Mouse (Mus musculus): ENCODE data around the gene Carmil1.

Gene Carmil1

DNA sequence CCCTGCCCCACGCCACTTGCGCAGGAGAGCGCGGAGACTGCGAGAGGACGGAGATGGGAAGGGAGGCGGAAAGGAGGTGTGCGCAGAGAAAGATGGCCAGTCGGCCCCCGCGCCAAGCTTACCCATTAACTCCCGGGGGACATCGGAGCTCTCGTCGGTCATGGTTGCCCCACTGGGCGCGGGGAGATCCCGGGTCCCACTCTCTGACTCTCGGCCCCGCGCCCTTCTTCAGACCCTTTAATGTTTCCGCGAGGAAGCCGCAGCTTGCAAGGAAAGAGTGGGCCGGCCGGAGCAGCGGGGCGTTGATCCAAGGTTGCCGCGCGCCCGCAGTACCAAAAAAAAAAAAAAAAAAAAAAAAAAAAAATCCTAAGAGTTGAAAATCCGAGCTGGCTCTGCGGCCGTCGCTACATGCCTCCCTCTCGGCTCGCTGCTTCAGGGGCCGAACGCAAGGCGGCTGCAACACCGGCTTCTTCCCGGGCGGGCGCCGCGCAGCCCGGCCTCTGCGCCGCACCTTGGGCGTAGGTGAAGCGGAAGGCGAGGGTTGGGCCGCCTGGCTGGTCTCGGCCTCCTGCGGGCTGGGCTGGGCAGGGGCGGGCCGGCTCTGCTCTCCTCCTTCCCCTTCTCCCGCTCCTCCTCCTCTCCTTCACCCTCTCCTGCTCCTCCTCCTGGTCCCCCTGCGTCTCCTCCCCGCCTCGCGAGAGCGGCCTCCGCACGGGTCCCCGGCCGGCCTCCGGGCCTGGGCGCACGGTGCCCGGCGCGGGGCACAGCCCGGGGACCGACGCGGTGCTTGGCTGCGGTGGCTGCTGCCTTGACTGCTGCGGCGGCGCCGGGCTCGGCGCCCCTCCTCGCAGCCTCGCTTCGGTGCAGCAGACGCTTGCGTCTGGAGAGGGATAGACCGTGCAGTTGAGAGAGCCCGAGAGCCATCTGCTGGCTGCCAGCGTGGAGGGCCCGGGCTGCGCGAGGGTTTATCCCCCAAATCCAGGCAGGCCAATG lies at the start of gene Carmil1:
TSS of gene Carmil1 (minus strand) at position 357 of the 993 bp plus-strand sequence.
- peak; percentile 86 for DNase-seq

GRCm38 (mm10) chr13:24330128-24330527 lies 49.5 kb upstream of the Carmil1 start:
- DNase-seq = no peak

- DNase-seq = no peak
These were observed 47.6 kb upstream of the Carmil1 start for GRCm38 (mm10) chr13:24328036-24328817.

- no peak for DNase-seq
These were observed 46.6 kb upstream of the Carmil1 start, which contains the start of gene Cmah for GRCm38 (mm10) chr13:24327201-24327600. TSS of gene Cmah (plus strand) at chr13:24327404.

DNA sequence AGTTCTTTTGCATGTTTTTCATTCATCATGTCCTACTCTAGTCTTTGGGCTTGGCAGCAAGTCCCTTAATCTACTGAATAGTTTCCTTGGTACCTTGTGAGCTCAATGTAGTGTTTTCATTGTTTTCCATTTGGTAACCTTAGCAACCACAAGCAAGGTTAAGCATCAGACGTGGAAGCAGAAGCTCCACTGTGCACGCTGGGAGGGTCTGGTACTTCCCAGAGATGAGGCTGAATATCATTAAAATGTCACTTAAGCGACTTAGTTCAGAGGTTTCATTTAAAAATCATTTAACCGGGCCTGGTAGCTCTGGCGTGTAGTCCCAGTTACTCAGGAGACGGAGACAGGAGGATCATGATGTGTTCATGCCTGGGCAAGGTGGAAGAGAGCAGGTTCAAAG lies 40.7 kb upstream of the Carmil1 start:
- DNase-seq = no peak

DNA sequence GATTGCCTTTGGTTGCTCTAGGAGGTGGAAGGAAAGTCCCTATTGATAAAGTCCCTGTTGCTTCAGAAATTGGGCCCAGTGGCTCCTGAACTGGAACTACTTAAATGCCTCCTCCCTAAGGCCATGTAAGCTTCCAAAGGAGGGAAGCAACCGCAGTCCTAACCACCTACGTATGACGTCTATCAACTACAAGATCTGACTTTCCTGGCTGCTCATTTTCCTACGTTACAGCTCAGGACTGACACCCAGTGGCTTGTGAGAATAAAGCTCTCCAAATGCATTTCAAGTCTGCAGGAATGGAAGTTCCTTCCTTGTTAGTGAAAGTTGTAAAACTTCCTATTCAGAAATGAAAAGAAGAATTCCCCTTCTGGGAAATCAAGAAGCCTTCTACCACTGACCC lies 38.0 kb upstream of the Carmil1 start:
- DNase-seq = peak; percentile 28

- DNase-seq = no peak
These were observed 36.0 kb upstream of the Carmil1 start for GRCm38 (mm10) chr13:24316563-24316962.

DNA sequence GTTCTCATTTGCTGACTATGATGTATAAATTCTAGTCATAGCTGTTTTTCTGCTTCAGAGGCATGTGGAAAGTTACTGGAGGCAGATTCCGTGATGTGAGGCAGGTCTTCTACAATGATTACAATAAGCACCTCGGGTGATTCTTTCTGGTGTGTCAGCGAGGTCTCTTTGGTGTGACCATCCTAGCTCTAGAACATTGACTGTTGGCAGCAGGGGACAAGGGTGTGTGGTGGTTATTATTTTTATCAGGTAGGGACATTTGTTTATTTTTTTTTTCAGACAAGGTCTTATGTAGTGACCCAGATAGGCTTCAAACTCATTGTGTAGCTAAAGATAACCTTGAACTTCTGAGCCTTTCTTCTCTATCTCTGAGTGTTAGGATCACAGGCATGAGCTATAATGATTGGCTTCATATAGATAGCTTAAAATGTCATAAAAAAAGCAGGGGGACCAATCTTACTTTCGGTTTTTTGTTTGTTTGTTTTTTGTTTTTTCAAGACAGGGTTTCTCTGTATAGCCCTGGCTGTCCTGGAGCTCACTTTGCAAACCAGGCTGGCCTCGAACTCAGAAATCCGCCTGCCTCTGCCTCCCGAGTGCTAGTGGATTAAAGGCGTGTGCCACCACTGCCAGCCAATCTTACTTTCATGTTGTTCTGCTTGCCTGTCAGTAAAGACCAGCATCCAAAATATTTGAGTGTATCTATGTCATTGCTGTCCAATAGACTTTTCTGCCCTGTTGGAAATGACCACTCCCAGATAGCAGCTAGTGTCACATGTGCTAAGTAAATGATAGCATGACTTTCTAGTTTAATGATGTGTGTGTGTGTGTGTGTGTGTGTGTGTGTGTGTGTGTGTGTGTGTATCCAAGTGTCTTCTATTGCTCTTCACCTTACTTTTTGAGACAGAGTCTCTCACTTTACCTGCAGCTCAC lies 30.7 kb upstream of the Carmil1 start:
- DNase-seq = no peak

DNA sequence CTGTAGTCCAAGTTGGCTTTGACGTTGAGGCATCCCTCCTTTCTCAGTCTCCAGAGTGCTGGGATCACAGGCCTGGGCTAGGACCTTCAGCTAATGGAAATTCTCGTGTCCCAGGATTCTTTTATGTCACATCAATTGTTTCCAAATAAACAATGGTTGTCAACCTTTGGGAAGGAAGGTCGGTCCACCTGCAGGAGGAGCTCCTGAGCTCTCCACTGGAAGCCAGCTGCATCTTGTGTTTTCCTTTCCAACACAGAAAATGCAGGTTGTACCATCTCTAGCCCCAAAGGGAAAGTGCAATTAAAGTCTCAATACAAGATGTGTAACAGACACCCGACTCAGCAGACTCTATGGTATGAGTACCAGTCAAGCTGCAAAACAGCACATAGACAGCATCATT lies 25.7 kb upstream of the Carmil1 start:
- DNase-seq = no peak

DNA sequence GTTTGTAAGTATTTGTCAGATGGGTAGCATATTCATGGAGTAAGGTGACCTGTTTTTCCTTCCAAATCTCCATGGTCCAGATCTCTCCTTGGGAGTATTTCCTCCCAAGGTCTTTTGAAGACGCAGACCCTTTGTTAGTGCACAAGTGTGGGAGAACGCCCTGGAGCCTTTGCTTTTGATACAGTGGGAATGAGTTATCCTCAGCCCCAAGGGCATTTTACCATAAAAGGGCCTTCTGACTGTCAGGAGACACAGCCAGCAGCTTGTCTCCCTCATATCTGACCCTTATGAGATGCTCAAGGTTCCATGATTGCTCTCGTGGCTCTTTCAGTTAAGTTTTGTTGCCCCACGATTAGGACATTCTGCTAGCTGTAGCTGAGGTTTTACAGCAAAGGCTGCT lies 24.9 kb upstream of the Carmil1 start:
- no peak for DNase-seq

DNA sequence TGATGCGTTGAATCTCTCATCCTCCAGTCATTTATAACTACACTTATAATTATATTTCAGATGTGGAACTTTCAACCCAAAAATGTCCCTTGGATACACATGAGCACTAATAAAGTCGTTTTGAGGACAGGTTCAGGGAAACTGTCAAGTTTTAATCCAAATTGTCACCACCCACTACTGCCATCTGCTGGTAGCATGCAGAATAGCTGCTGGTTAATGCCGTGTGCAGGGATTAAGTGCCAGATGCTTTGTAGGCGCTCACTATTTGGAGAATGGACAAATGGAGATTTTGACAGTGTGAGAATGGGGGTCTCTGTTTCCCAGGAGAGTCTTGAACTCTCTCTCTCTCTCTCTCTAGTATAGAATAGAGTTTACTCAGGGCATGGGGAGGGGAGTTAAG lies 16.7 kb upstream of the Carmil1 start:
- DNase-seq = peak; percentile 68

- DNase-seq = no peak
These were observed 6.8 kb upstream of the Carmil1 start for GRCm38 (mm10) chr13:24287381-24287780.

- DNase-seq = peak; percentile 19
These were observed 695 bp downstream of the Carmil1 start for GRCm38 (mm10) chr13:24279762-24280438.

DNA sequence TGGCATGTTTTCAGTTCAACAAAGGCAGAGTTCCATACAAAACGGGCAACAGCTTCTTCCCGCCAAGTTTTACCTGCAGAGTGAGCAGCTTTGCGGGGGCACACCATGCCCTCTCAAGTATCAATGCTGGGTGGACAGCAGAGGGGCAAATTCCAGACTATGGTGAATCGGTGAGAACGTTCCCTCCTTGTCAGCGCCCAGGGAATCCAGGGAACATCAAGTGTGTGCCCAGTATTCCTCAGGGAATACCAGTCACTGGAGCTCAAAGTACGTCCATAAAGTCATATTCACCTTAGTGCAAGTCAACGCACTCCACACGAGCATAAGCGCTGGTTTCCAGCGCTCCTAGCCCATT lies 1.2 kb downstream of the Carmil1 start:
- no peak for DNase-seq

GRCm38 (mm10) chr13:24272740-24273377 lies 7.7 kb downstream of the Carmil1 start:
- DNase-seq = no peak

- DNase-seq = no peak
These were observed 11.5 kb downstream of the Carmil1 start for GRCm38 (mm10) chr13:24269100-24269465.

DNA sequence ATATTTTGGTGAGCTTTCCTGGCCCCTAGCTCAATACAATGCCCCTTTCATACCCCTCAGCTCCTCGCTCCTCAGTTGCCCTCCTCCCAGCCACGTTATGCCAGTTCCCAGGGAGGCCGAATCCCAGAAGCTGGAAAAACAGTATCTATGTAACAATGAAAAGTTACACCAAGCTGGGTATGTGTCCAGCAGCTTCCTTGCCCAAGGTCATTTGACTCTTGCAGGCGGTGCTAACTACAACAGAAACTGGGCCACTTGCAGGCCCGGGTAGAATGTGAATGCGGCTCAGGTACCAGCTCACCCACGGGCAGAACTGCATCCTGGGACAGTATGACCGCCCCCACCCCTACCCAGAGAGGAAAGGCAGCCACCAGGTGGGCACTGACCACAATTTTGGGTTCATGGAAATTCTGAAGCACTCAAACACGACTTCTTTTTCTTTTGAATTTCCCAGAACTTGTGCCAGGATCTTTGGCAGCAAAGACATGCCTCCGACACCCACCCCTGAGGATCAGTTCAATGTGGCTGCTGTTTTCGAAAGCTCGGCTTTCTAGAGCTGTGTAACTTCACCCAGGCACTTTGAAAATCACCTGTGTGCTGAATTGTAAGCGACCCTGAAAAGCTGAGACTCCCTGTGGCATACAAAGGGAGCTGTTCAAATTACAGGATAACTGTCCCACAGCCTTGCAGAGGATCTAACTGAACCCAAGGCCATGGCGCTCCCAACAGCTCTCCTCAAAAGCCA lies 12.1 kb downstream of the Carmil1 start:
- DNase-seq = no peak

GRCm38 (mm10) chr13:24264760-24265159 lies 15.8 kb downstream of the Carmil1 start:
- DNase-seq = no peak

DNA sequence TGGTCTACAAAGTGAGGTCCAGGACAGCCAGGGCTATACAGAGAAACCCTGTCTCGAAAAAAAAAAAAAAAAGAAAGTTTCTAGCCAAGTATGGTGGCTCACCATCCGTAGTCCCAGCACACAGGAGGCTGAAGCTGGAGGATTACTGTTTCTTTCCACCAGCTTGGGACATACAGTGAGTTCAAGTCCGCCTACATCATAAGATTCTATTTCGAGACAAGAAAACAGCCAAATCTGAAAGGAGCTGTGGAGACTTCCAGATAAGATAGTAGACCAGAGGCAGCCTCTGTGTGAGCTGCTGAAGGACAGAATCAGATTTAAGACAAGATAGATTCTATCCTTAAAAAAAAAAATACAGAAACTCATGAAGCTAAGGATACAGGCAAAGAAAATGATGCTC lies 17.0 kb downstream of the Carmil1 start:
- DNase-seq = no peak

DNA sequence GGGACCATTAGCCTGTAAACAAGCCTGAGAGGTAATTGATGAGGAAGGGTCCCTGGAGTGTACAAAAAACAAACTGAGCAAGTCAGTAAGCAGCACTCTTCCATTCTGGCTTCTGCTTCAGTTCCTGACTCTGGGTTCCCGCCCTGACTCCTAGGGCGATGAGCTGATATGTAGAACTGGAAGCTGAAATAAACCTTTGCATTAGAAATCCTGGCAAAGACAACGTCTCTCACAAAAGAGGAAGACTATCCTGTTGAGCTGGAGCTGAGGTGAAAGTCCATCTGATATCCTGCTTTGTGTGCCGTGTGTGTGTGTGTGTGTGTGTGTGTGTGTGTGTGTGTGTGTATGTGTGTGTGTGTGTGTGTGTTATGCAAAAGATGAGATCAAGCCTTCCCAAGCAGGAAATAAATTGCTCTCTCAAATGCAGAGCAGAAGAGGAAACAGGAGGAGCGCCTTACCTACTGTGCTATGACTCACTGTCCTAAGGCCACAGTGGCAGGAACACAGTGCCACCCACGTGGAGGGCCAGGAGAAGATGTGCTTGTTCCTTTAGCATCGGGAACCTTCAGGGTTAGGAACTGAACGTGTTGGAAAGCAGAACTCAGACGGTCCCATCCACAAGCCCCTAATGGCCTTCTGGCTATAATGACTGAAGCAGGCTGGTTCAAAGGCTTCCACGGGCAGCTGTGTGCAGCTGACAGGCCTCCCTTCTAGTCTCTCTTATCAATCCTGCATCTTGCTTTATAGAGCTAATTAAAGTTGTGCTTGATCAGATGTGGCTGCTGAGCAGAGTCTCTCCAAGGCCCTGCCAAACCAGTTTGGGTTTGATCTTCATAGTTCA lies 19.6 kb downstream of the Carmil1 start:
- DNase-seq = no peak

Data from lung, postnatal 36 days (tissue).